Mouse (Mus musculus): Measurements from ENCODE around the gene Mark2. TPM values are rescaled to one million over a fixed set of nuclear protein-coding genes. Genes with fewer than 3 reads are reported as not detected.

The Mark2 gene
- total RNA-seq, 2 experiments from 2014 or later = 28.9 to 33.5 TPM

DNA sequence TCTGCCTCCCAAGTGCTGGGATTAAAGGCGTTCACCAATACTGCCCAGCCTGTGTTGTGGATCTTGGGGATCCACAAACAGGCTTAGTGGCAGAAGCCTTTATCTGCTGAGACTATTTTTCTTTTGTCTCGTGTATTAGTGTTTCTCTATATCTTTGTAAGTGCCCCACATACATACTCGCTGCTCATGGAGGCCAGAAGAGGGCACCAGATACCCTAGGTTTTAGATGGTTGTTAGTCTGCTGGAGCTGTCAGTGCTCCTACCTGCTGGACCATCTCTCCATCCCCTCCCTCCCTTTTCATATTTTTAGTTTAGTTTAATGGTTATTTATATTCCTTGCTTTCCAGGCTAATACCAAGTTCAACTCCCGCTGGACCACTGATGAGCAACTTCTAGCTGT lies 68.2 kb downstream of the Mark2 start:
- intact Hi-C loops (cut with DNase I) = no loop called here
- DNase-seq = no peak

DNA sequence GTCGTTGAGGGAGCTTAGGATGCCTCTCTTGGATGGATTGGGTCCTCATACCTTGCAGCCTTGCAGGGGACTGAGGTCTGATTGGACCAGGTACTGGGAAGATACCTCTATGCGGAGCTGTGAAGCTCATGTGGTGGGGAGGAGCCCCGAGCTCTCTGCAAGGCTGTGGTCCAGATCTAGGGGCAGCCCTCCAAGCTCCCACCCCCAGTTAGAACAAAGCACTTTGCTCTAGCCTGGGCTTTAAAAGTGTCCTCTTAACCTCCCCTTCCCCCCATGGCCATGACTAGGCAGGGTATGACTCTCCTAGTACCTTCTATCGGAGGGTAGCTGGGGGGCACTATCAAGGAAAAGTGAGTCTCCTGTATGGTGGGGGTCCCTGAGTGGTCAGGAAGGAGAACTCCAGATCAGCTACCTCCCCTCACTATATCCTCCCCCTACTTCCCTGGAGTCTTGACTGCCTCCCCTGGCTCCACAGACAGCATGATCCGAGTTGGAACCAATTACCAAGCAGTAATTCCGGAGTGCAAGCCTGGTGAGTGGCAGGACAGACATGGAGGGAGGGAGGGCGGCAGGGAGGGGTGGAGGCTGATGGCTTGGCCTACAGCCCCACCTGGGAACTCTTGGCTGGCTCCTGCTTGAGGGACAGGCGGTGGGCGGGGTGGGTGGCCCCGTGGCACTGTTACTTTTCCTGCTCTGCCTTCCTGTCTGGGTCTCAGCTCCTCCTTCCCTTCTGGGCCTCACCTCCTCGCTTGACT lies 72.2 kb downstream of the Mark2 start:
- DNase-seq = no peak
- intact Hi-C loops (cut with DNase I) = no loop called here

DNA sequence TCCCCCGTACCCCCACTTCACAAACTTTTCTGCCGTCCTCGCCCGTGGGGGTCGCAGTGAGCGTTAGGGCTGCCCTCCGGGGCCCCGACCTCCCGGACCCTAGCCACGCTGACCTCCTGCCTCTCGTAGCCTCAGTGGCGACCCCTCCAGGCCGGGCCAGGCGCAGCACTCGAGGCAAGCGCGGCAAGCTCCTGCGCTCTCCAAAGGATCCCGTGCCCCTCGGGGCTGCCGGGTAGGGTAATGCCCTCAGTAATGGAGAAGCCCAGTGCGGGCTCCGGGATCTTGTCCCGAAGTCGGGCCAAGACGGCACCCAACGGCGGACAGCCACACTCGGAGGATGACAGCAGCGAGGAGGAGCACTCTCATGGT lies 73.0 kb downstream of the Mark2 start:
- intact Hi-C loops (cut with DNase I) = no loop called here
- peak; percentile 63 to 71 for DNase-seq

DNA sequence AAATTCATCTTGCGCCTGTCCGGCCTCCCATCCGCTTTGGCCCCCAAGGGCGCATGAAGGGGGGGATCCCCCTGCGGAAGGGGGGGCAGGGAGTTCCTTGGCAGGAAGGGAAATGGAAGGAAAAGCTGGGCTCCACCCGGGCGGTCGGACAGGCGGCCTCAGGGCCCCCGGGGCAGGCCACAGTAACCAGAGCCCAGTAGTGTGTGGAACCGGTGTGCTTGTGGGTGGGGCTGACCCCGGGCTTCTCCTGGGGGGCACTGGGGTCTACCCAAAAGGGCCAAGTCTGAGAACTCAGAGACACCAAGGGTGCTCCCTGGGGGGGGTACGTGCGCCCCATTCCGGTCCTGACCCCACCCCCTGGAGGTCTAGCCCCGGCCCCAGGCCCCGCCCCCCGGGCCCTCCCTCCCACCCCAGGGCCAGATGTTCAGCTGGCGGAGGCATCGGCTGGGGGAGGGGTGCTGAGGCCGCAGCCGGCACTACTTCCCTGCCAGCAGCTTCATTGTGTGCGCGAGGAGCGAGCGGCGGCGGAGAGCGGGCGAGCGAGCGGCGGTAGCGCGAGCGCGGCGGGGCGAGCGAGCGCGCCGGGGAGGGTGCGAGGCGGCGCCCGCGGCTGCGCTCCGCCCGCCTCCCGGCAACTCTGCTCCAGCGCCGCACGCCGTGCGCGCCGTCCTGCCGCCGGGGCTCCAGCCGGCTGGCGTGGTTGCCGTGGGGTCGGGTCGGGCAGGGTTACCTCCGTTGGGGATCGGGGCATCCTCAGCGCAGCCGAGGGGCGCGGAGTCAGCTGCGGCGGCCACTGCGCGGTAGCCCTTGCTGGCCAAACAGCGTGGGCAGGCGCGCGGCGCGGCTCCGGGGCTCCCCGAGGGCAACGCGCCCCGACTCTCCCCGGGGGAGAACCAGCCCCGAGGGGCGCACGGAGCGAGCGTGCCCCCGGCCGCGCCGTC lies 73.6 kb downstream of the Mark2 start:
- DNase-seq = peak; percentile 77 to 80
- intact Hi-C loops (cut with DNase I) = no loop called here

DNA sequence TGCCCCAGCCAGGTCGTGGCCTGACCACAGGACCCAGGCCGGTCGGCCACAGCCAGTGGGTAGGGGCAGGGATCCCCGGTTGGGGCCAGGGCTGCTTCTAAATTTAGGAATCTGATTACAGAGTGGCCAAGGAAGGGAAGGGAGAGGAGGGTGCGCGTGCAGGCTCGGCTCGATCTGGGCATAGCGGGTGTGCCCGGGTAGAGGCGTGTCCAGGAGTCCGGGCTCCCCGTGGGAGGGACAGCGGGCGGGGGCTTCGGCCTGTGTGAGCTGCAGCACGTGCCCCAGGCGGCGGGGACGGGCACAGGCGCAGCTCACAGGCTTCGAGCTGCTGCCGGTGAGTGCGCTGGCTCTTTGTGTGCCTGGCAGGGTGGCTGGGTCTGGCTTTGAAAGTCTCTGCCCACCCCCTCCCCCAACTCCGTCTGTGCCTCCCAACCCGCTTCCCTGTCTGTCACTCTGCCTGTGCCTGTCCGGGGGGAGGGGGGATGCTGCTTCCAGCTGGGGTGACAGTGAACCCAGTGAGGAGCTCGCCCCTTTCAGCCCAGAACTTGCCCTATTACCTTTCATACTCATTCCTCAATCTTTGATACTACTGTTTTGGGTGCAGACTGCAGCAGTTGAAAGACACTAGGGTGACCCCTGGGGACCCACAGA lies 74.4 kb downstream of the Mark2 start, which contains the start of gene Rcor2:
Gene Rcor2 (plus strand): TSS at position 235 of the 651 bp plus-strand sequence.
- peak; percentile 46 to 51 for DNase-seq
- intact Hi-C loops (cut with DNase I) = no loop called here

DNA sequence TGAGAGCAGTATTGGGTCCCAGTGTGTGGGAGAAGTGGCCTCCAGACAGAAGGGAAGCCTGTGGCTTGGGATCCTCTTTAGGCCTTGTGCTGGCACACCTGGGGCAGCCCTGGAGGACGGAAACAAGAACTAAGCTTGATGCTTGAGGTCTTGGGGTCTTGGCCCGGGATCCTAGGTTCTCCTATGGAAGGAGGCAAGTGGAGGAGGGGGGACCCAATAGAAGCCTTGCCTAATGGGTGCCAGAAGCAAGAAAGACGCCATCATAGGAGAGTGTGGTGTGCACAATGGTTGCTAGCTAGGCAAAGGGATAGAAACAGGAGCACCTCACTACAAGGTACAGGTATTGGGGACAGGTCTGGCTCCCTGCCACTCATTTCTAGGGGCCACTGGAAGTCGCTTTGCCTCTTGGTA lies 75.2 kb downstream of the Mark2 start:
- intact Hi-C loops (cut with DNase I) = no loop called here
- DNase-seq = no peak

DNA sequence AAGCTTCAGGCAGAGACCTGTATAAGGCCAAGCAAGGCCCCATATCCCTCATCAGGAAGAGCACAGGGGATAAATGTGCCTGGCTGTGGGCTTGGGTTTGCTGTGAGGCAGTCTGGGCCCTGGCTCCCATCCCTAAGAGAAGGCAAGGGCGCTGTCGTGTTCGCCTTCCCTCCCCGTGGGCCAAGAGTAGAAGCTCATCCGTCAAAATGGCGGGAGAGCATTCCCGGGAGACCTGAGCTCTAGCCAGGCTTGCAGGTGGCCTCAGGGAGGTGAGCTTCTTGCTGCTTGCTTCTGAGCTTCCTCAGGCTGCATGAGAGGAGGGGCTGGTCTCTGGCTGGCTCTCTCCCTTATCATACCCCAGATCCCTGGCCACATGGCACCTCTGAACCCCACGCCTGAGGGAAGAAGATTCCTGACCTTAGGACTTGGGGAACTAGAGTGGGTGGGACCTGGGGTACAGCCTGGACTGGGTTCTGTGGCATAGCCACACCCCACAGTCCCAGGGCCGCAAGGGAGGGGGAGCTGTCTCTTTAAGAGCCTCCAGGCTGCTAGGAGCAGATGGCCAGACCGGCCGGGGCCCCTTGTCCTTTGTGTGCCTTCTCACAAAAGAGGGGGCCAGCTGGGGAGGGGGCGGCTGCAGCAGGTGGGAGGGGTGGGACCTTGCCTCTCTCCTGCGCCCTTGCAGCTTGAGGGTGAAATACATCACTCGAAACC lies 76.0 kb downstream of the Mark2 start:
- intact Hi-C loops (cut with DNase I) = no loop called here
- no peak for DNase-seq

DNA sequence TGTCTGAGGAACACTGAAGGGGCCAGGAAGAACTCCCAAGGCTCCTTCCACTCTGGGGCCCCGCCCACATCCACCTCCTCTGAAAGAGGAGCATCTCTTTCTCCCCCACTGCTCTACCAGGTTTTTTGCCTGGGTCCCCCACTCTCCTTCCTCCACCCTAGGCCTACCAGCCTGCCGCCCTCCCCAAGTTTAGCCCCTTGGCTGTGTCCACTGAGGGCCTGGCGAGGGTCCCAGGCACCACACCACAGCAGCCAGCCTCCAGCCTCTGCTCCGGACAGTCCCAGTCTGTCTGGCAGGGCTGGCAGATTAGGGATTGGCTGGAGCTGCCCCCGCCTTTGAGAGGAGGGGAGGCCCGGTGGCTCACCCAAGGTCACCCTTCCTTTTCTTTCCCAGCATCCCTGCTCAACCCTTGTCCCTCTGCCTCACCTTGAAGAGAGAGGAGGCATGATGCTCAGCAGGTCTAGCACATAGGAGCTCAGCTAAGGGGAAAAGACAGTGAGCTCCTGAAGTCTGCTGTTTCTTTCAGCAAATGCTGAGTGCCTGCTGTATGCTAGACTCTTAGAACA lies 76.8 kb downstream of the Mark2 start:
- intact Hi-C loops (cut with DNase I) = loop anchor here (5.0 kb wide), 1 partner anchor 82 kb away; no protein-coding TSS in a partner anchor
- DNase-seq = peak in 1 of 2 experiments; percentile 39

DNA sequence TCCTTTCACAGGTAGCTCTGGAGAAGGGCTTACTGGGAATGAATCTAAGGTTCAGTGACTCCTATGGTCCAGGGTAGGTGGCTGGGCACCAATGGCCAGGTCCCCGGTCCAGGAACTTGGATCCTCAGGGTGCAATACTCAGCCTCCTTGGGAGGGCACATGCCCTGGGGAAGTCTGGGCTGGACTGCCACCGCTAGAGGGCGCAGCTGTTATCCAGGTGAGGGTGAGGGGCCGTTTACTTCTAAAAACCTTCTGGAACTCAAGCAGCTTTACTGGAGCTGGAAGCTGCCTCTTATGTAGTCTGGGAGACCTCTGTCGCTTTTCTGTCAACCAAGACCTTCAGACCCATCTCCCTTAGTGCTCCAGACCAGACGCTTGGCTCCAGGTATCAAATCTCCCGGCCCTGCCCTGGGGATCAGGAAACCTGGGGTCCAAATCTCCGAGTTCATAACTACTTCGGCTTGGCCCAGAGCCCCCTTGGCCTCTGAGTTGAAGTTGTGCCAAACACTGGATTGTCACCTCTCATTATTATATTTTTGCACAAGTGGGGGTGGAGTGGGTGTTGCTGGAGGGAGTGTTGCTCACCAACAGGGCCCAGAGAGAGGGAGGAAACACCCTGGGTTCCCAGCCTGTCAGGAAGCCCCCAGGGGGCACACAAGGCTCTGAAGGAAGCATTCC lies 77.4 kb downstream of the Mark2 start:
- DNase-seq = peak; percentile 69 to 76
- intact Hi-C loops (cut with DNase I) = loop anchor here (5.0 kb wide), 1 partner anchor 83 kb away; no protein-coding TSS in a partner anchor

DNA sequence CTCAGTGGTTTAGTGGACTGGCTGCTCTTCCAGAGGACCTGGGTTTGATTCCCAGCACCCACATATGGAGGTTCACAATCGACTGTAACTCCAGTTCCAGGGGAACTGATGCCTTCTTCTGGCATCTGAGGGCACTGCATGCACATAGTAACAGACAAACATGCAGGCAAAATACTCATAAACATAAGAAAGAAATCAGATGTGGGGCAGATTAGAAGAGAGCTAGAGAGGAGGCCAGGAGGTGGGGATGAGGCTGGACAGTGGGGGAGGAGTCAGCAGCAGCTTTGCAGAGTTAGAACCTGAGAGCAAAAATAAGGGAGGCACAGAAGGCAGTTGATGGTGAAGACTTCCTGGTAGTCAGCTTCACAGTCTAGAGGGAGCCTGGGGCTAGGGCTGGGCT lies 79.1 kb downstream of the Mark2 start:
- DNase-seq = no peak
- intact Hi-C loops (cut with DNase I) = loop anchor here (2.0 to 5.0 kb wide), 2 partner anchors 85 to 158 kb away; no protein-coding TSS in a partner anchor

DNA sequence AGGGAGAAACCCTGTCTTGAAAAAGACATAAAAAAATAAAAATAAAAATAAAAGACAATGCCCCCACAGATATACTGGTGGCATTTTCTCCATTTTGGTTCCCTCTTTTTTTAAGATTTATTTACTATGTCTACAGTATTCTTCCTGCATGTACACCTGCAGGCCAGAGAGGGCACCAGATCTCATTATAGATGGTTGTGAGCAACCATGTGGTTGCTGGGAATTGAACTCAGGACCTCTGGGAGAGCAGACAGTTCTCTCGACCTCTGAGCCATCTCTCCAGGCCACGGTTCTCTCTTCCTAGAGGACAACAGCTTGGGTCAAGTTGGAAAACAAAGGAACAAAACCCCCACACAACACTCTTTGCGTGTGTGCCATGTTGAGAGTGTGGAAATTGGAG lies 79.7 kb downstream of the Mark2 start:
- intact Hi-C loops (cut with DNase I) = loop anchor here (2.0 to 5.0 kb wide), 2 partner anchors 85 to 159 kb away; no protein-coding TSS in a partner anchor
- DNase-seq = no peak

DNA sequence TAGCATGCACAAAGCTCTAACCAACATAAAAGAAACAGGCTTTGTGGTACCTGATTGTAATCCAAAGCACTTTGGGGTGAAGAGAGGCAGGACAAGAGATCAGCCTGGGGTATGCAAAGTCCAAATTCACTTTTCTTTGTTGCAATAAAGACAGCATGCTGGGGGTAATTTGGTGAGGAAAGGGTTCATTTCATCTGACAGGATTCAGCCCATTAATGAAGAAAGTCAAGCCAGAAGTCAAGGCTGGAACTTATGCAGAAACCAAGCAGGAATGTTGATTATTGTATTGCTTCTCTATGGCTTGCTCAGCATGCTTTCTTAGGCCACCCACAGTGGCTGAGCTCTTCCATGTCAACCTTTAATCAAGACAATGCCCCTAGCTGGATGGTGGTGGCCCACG lies 80.2 kb downstream of the Mark2 start:
- intact Hi-C loops (cut with DNase I) = loop anchor here (5.0 kb wide), 1 partner anchor 86 kb away; no protein-coding TSS in a partner anchor
- DNase-seq = no peak

DNA sequence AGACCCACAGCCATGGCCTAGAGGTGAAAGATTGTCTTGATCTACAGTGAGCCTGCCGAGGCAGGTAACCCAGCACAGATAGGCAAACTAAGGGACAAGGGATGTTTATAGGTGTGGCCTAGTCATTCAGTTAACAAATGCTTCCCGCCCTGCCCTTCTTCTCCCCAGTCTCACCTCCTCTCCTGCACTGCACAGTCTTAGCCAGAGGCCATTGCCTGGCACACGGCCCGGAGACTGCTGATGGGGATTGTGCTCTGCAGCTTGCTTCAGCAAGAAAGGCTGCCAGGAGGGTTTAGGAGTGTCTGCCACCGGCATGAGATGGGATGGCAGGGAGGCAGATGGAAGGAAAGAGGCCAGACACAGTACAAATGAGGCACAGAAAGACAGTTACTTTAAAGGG lies 83.8 kb downstream of the Mark2 start:
- no peak for DNase-seq
- intact Hi-C loops (cut with DNase I) = no loop called here

DNA sequence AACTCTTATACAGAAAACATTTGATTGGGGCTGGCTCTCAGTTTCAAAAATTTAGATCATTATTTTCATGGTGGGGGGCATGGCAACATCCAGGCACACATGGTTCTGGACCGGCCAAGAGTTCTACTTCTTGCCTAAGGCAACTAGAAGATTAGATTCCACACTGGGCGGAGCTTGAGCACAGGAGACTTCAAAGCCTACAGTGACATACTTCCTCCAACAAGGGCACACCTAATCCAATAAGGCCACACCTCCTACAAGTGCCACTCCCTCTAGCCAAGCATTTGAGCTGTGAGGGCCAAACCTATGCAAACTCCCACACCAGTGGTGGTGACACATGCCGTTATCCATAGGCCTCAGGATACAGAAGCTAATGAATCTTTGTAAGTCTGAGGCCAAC lies 95.6 kb downstream of the Mark2 start:
- no peak for DNase-seq
- intact Hi-C loops (cut with DNase I) = no loop called here

DNA sequence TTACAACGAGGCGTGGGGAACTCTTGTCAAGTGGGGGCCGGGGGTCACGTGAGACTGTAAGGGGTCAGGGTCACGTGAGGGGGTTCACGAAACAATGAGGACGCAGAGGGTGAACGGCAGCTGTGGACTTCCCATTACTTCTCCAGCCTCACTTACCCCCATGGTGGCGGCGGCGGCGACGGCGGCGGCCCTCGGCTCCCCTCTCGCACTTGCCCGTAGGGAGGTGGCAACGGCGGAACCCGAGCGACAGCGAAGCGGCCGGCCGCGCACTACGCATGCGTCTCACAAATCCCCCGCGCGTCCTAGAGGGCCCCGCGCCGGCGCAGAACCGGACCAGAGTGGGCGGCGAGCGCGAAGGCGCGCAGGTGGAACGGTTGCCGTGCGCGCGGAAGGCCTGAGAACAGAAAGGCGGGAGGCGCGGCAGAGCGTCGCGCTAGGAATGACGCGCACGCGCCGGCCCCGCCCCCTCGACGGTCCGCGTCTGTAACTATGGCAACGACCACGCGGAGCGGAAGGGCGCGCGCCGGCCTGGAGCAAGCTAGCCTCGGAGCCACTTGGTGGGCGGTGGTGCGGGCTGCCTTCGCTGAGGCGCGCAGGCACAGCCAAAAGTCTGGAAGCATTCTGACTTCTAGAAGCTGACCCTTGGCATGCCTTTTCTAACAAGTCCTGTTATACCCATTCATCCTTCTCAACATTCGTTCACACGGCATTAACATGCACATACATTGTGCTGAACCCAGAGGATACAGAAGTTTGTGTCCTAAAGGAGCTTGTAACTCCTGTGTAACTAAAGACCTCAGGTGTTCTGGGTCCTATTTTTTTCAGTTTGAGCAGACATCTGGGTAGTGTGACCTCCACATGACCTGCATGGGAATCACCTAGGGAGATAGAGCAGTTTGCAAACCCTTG lies 100.6 kb downstream of the Mark2 start, which contains the start of gene Naa40:
Gene Naa40 (minus strand): TSS at position 402 of the 909 bp plus-strand sequence.
- peak; percentile 82 to 89 for DNase-seq
- intact Hi-C loops (cut with DNase I) = no loop called here

DNA sequence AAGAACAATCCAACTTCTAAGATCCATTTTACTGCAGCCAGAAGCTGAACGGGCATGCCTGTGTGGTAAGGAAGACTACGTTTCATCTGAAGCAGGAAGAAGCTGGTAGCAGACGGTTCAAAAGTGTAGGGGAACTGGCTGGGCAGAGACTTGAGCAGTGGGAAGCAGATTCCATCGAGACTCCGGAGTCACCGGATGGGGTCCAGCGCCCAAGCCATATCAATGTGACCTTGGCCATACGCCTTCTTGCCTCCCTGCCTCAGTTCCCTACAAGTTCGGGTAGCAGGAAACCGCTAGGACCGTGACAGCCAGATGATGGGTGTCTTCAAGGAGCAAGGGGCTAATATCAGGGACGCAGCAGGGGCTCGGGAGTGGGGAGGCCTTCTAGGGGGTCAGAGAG lies 101.4 kb downstream of the Mark2 start:
- intact Hi-C loops (cut with DNase I) = no loop called here
- peak in 1 of 2 experiments; percentile 19 for DNase-seq

DNA sequence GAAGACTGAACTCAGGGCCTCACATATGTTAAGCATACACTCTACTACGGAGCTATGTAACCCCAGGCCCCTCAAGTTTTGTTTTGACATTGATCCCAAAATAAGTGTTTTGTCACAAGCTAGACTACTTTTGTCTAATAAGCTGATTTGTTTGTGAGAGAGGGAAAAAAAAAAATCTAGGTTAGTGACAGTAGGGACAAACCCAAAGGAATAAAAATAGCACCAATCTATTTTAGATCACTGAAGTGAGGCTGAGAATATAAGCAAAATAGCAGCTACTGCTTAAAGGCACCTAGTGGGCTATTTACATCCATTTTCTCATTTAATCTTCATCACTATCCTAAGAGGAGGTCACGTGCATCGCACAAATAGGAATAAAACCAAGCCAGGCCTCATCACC lies 102.1 kb downstream of the Mark2 start:
- intact Hi-C loops (cut with DNase I) = loop anchor here (10.0 kb wide), 1 partner anchor 175 kb away; the partner anchor contains the start of gene 2700081O15Rik
- DNase-seq = no peak

DNA sequence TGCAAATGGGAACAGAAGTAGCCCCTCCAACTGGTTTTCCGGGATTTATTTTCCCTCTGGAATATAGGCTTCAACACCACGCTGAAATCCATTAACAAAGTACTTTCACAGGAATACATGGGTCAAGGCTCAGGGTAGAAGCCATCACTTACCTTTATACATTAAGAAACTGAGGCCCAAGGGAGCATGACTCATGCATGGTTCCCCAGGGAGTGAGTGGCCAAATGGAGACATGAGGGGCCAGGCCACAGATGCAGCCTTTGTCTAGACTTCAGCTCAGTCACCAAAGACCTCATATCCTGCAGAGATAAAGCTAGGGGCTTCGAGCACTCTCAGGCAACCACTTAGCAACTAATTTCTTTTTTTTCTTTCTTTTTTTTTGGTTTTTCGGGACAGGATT lies 104.9 kb downstream of the Mark2 start:
- DNase-seq = no peak
- intact Hi-C loops (cut with DNase I) = loop anchor here (10.0 kb wide), 1 partner anchor 178 kb away; the partner anchor contains the start of gene 2700081O15Rik
